29 mouse cellular contexts compared by ENCODE assay signal in the genomic region with DNA sequence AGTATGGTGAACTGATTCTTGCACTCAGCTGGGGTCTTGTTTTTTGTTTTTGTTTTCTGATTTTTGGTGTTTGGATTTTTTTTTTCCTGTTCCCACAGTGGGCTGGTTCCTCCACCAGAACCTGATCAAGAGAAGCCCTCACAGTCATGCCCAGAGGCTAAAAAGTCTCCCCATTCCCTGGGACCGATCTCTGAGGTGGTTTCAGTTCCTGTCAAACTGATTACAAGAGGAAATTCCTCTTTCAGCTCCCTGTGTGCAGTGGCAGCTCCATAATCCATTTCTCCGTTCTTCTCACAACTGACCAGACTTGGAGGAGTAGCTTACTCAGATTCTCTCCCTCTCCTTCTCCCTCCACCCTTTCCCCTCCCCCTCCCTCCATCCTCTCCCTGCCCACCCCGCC. TPM values are rescaled to one million over a fixed set of nuclear protein-coding genes. Genes with fewer than 3 reads are reported as not detected.
A peak's percentile ranks its signal among the peaks of the same experiment; 100 is the strongest.
DNase-seq lines count a peak whose midpoint lies in the region; ATAC-seq and TF ChIP-seq lines count a peak whose summit lies in the region.
"Had no signal": no experiment of that assay in that cellular context is flagged by ENCODE, and none has a peak within 500 bp of the region (broad histone marks: within the 10 kb centered on the region; RNA-seq: fewer than 3 reads in every experiment).

No protein-coding gene starts in this region.

- no peaks in the 10 kb centered on the region for H3K27me3 ChIP-seq in CH12.LX (replicated peaks)
- H3K27me3 ChIP-seq: embryonic facial prominence, embryonic 13.5 days; embryonic facial prominence, embryonic 15.5 days; forebrain, embryonic 13.5 days; forebrain, embryonic 15.5 days had no signal

- dilution Hi-C loops in CH12.LX (cut with MboI; ENCODE audit: extremely low pct_ligation_motif_present, extremely low pct_unique_long_range_greater_than_20kb, low sequenced_read_pairs): no loop called here

- H3K4me2 ChIP-seq in CH12.LX (ENCODE audit: insufficient read depth, low read depth, poor library complexity, severe bottlenecking): peak overlapping the region; percentile 8; the same call in 1 of the 2 replicates
- H3K4me2 ChIP-seq: embryonic facial prominence, embryonic 13.5 days; embryonic facial prominence, embryonic 15.5 days; forebrain, embryonic 13.5 days; forebrain, embryonic 15.5 days had no signal

- H3K4me3 ChIP-seq in CH12.LX (replicated peaks in 1 of 3; ENCODE audit: low read depth in 2 of 3, low read length in 2 of 3, poor library complexity in 1 of 3): no peak overlapping the region
- no peak overlapping the region for H3K4me3 ChIP-seq in bone marrow macrophage, adult 2 months (ENCODE audit: insufficient read depth, low read length)
- no peak overlapping the region for H3K4me3 ChIP-seq in left cerebral cortex, adult 2 months
- H3K4me3 ChIP-seq: embryonic facial prominence, embryonic 13.5 days; embryonic facial prominence, embryonic 15.5 days; erythroblast, embryonic 14.5 days; forebrain, embryonic 13.5 days; forebrain, embryonic 15.5 days had no signal

- no peak overlapping the region for H3K27ac ChIP-seq in CH12.LX (ENCODE audit: insufficient read depth, low read depth)
- H3K27ac ChIP-seq in bone marrow macrophage, adult 2 months (ENCODE audit: insufficient read depth, low read depth, low read length): peak overlapping the region; percentile 72
- no peak overlapping the region for H3K27ac ChIP-seq in left cerebral cortex, adult 2 months
- H3K27ac ChIP-seq: embryonic facial prominence, embryonic 13.5 days; embryonic facial prominence, embryonic 15.5 days; forebrain, embryonic 13.5 days; forebrain, embryonic 15.5 days had no signal

- H3K9me3 ChIP-seq in CH12.LX (replicated peaks; ENCODE audit: low read length): no peaks in the 10 kb centered on the region
- H3K9me3 ChIP-seq: embryonic facial prominence, embryonic 13.5 days; embryonic facial prominence, embryonic 15.5 days; forebrain, embryonic 13.5 days; forebrain, embryonic 15.5 days; G1E had no signal

- no peak; the same call in 1 of the 2 replicates for TF ChIP-seq RAD21 in CH12.LX (IDR thresholded peaks at IDR 0.05; ENCODE audit: low read depth, low read length)

- peak; percentile 80 for ATAC-seq in granulocyte monocyte progenitor cell, adult 5-6 weeks (replicated peaks; ENCODE audit: poor library complexity, severe bottlenecking)
- ATAC-seq in megakaryocyte, adult 5-6 weeks (ENCODE audit: poor library complexity, severe bottlenecking): peak; percentile 59
- ATAC-seq in erythroid progenitor cell, adult 5-6 weeks (replicated peaks; ENCODE audit: low FRiP score, poor library complexity, severe bottlenecking): no peak
- ATAC-seq: activated CD4-positive, CD25-positive, alpha-beta regulatory T cell, adult 4 months; forebrain, embryonic 13.5 days; forebrain, embryonic 15.5 days; forebrain, postnatal 0 days; Patski had no signal

- intact Hi-C loops in left cerebral cortex, adult 2 months (cut with DNase I): no loop called here

- no peaks in the 10 kb centered on the region for H3K79me2 ChIP-seq in CH12.LX (replicated peaks; ENCODE audit: control insufficient read depth, extremely low read depth, insufficient read depth, poor library complexity, severe bottlenecking)

- TF ChIP-seq POLR2A in CH12.LX (IDR thresholded peaks at IDR 0.05; ENCODE audit: low read depth, low read length): no peak
- TF ChIP-seq POLR2A in bone marrow macrophage, adult 2 months (IDR thresholded peaks at IDR 0.05; ENCODE audit: borderline replicate concordance, low read depth, low read length): no peak

- H3K4me1 ChIP-seq in CH12.LX (ENCODE audit: control insufficient read depth in 1 of 2, insufficient read depth in 2 of 2): peaks cover 5 to 11% of the 10 kb centered on the region in 2 experiments; a peak in 3 of 4 replicates
- peaks cover 15% of the 10 kb centered on the region for H3K4me1 ChIP-seq in bone marrow macrophage, adult 2 months (ENCODE audit: control insufficient read depth, insufficient read depth, low read length)
- H3K4me1 ChIP-seq: embryonic facial prominence, embryonic 13.5 days; embryonic facial prominence, embryonic 15.5 days; forebrain, embryonic 13.5 days; forebrain, embryonic 15.5 days had no signal

- no peak overlapping the region for H3K9ac ChIP-seq in CH12.LX (ENCODE audit: insufficient read depth, low read depth)
- H3K9ac ChIP-seq: embryonic facial prominence, embryonic 13.5 days; embryonic facial prominence, embryonic 15.5 days; forebrain, embryonic 13.5 days; forebrain, embryonic 15.5 days; forebrain, postnatal 0 days had no signal

- no peak for TF ChIP-seq EP300 in CH12.LX (IDR thresholded peaks at IDR 0.05; ENCODE audit: low read length)

- TF ChIP-seq CTCF in CH12.LX (conservative IDR thresholded peaks at IDR 0.05 in 1 of 2, IDR thresholded peaks at IDR 0.05 in 1 of 2; ENCODE audit: low read depth in 2 of 2, low read length in 2 of 2): no peak
- TF ChIP-seq CTCF in bone marrow macrophage, adult 2 months (IDR thresholded peaks at IDR 0.05; ENCODE audit: low read depth, low read length): no peak
- TF ChIP-seq CTCF in left cerebral cortex, adult 2 months (IDR thresholded peaks at IDR 0.05): no peak

- in situ Hi-C loops in CH12.LX (cut with MboI; ENCODE audit: low pct_ligation_motif_present, low pct_unique_long_range_greater_than_20kb, low sequenced_read_pairs): loop anchor here (25.0 kb wide), 1 partner anchor 163 kb away; the partner anchor contains the start of genes Acrbp and Ing4

- H3K36me3 ChIP-seq in CH12.LX (replicated peaks in 1 of 2; ENCODE audit: control insufficient read depth in 1 of 2, insufficient read depth in 1 of 2, low read length in 1 of 2): no peaks in the 10 kb centered on the region
- H3K36me3 ChIP-seq: embryonic facial prominence, embryonic 13.5 days; embryonic facial prominence, embryonic 15.5 days; forebrain, embryonic 15.5 days; G1E had no signal

- no peak for DNase-seq in CH12.LX (ENCODE audit: extremely low read depth)
- no peak for DNase-seq in spleen, postnatal 36 days (ENCODE audit: low spot score in 2 of 2)
- no peak for DNase-seq in kidney, postnatal 4 days
- DNase-seq in left cerebral cortex, adult 2 months (ENCODE audit: extremely low spot score in 1 of 2, low spot score in 2 of 2): no peak
- DNase-seq: adrenal gland, adult 8-10 months; adrenal gland, postnatal 14 days; adrenal gland, postnatal 36 days; cerebellum, adult 11 months; cerebellum, adult 2 months; cerebellum, adult 9-10 months; cerebellum, postnatal 14 days; cerebellum, postnatal 36 days; embryo, embryonic 11 days; forebrain, postnatal 0 days had no signal

RNA-seq across cellular contexts. Expression of gene Gpr162, which starts 10.6 kb away (rescaled TPM):
- total RNA-seq in CH12.LX (2012; rRNA removed) (1.6 and 2.0 TPM in 2 replicates), CH12.LX (2014; rRNA removed) (0.48 and 0.97 TPM in 2 replicates)
- 1.7 and 1.9 TPM in 2 replicates for polyA plus RNA-seq in CH12.LX (2012; ENCODE audit: insufficient read length, low read depth)
- 43.3 and 52.6 TPM in 2 replicates for polyA plus RNA-seq in bone marrow macrophage, adult 2 months (2012; ENCODE audit: insufficient read depth, insufficient read length, missing spikeins)
- 2.0 TPM in 1 of 2 replicates, not detected in the other for total RNA-seq in granulocyte monocyte progenitor cell, adult 5-6 weeks (2014; fragmentation: Nextera tagmentation)
- not detected in 2 replicates for total RNA-seq in granulocyte monocyte progenitor cell, adult 5-6 weeks (2017)
- total RNA-seq in megakaryocyte, adult 5-6 weeks (2015): not detected in 2 replicates
- 0.33 TPM in 1 of 2 replicates, not detected in the other for total RNA-seq in megakaryocyte, adult 5-6 weeks (2017)
- not detected in 2 replicates for total RNA-seq in erythroid progenitor cell, adult 5-6 weeks (2015; ENCODE audit: low replicate concordance)
- not detected in 2 replicates for total RNA-seq in erythroid progenitor cell, adult 5-6 weeks (2017; ENCODE audit: low replicate concordance)
- 100 to 1,000 TPM; 231 to 248 TPM for total RNA-seq in left cerebral cortex, adult 2 months (2021)
- polyA plus RNA-seq: G1E had no signal

RNA-seq across cellular contexts. Expression of gene Cd4, which starts 13.7 kb away (rescaled TPM):
- 0.29 and 0.34 TPM in 2 replicates for total RNA-seq in CH12.LX (2012; rRNA removed)
- total RNA-seq in CH12.LX (2014; rRNA removed): 0.26 and 0.27 TPM in 2 replicates
- 1.1 and 1.6 TPM in 2 replicates for polyA plus RNA-seq in CH12.LX (2012; ENCODE audit: insufficient read length, low read depth)
- 20.6 and 23.4 TPM in 2 replicates for polyA plus RNA-seq in bone marrow macrophage, adult 2 months (2012; ENCODE audit: insufficient read depth, insufficient read length, missing spikeins)
- total RNA-seq in granulocyte monocyte progenitor cell, adult 5-6 weeks (2014; fragmentation: Nextera tagmentation): 0.90 TPM in 1 of 2 replicates, not detected in the other
- 0.41 and 0.60 TPM in 2 replicates for total RNA-seq in granulocyte monocyte progenitor cell, adult 5-6 weeks (2017)
- total RNA-seq in megakaryocyte, adult 5-6 weeks (2015): 0.09 and 0.71 TPM in 2 replicates
- total RNA-seq in megakaryocyte, adult 5-6 weeks (2017): 0.20 and 0.37 TPM in 2 replicates
- total RNA-seq in erythroid progenitor cell, adult 5-6 weeks (2015; ENCODE audit: low replicate concordance): 4.3 and 12.2 TPM in 2 replicates
- 5.0 and 6.8 TPM in 2 replicates for total RNA-seq in erythroid progenitor cell, adult 5-6 weeks (2017; ENCODE audit: low replicate concordance)
- total RNA-seq in left cerebral cortex, adult 2 months (2021): 1 to 10 TPM; 2.0 to 4.6 TPM
- polyA plus RNA-seq: C2C12; embryonic facial prominence, embryonic 11.5 days; erythroblast, embryonic 14.5 days; forebrain, embryonic 11.5 days; G1E; Patski had no signal

RNA-seq across cellular contexts. Expression of gene P3h3, which starts 16.8 kb away (rescaled TPM):
- total RNA-seq in CH12.LX (2012; rRNA removed) (0.13 and 0.34 TPM in 2 replicates), CH12.LX (2014; rRNA removed) (0.19 TPM in 1 of 2 replicates, not detected in the other)
- 0.31 and 0.44 TPM in 2 replicates for polyA plus RNA-seq in CH12.LX (2012; ENCODE audit: insufficient read length, low read depth)
- 12.1 and 12.9 TPM in 2 replicates for polyA plus RNA-seq in bone marrow macrophage, adult 2 months (2012; ENCODE audit: insufficient read depth, insufficient read length, missing spikeins)
- total RNA-seq in granulocyte monocyte progenitor cell, adult 5-6 weeks (2014; fragmentation: Nextera tagmentation): 1.4 and 4.3 TPM in 2 replicates
- 3.4 and 4.0 TPM in 2 replicates for total RNA-seq in granulocyte monocyte progenitor cell, adult 5-6 weeks (2017)
- 0.09 and 0.14 TPM in 2 replicates for total RNA-seq in megakaryocyte, adult 5-6 weeks (2015)
- total RNA-seq in megakaryocyte, adult 5-6 weeks (2017): 0.61 TPM in 1 of 2 replicates, not detected in the other
- total RNA-seq in erythroid progenitor cell, adult 5-6 weeks (2015; ENCODE audit: low replicate concordance): 1.1 and 2.5 TPM in 2 replicates
- total RNA-seq in erythroid progenitor cell, adult 5-6 weeks (2017; ENCODE audit: low replicate concordance): 0.83 and 3.0 TPM in 2 replicates
- 10 to 100 TPM; 29.1 to 33.1 TPM for total RNA-seq in left cerebral cortex, adult 2 months (2021)
- total RNA-seq: G1E had no signal
- polyA plus RNA-seq: activated CD4-positive, CD25-positive, alpha-beta regulatory T cell, adult 4 months; erythroblast, embryonic 14.5 days; G1E had no signal

RNA-seq across cellular contexts. Expression of gene Gnb3, which starts 34.3 kb away (rescaled TPM):
- total RNA-seq in CH12.LX (2012; rRNA removed): 0.64 and 0.84 TPM in 2 replicates
- total RNA-seq in CH12.LX (2014; rRNA removed): 1.6 and 2.2 TPM in 2 replicates
- polyA plus RNA-seq in CH12.LX (2012; ENCODE audit: insufficient read length, low read depth): 4.1 and 4.7 TPM in 2 replicates
- polyA plus RNA-seq in bone marrow macrophage, adult 2 months (2012; ENCODE audit: insufficient read depth, insufficient read length, missing spikeins): not detected in 2 replicates
- total RNA-seq in granulocyte monocyte progenitor cell, adult 5-6 weeks (2014; fragmentation: Nextera tagmentation): not detected in 2 replicates
- total RNA-seq in granulocyte monocyte progenitor cell, adult 5-6 weeks (2017): not detected in 2 replicates
- total RNA-seq in megakaryocyte, adult 5-6 weeks (2015): not detected in 2 replicates
- total RNA-seq in megakaryocyte, adult 5-6 weeks (2017): not detected in 2 replicates
- not detected in 2 replicates for total RNA-seq in erythroid progenitor cell, adult 5-6 weeks (2015; ENCODE audit: low replicate concordance)
- total RNA-seq in erythroid progenitor cell, adult 5-6 weeks (2017; ENCODE audit: low replicate concordance): not detected in 2 replicates
- not detected for total RNA-seq in left cerebral cortex, adult 2 months (2021)
- polyA plus RNA-seq: C2C12; erythroblast, embryonic 14.5 days; G1E had no signal

RNA-seq across cellular contexts. Expression of gene Lag3, which starts 37.2 kb away (rescaled TPM):
- 1.2 and 1.9 TPM in 2 replicates for total RNA-seq in CH12.LX (2012; rRNA removed)
- 0.32 and 0.52 TPM in 2 replicates for total RNA-seq in CH12.LX (2014; rRNA removed)
- polyA plus RNA-seq in CH12.LX (2012; ENCODE audit: insufficient read length, low read depth): 1.5 and 2.0 TPM in 2 replicates
- 0.44 TPM in 1 of 2 replicates, not detected in the other for polyA plus RNA-seq in bone marrow macrophage, adult 2 months (2012; ENCODE audit: insufficient read depth, insufficient read length, missing spikeins)
- total RNA-seq in granulocyte monocyte progenitor cell, adult 5-6 weeks (2014; fragmentation: Nextera tagmentation): 1.4 and 3.8 TPM in 2 replicates
- 1.4 and 9.6 TPM in 2 replicates for total RNA-seq in granulocyte monocyte progenitor cell, adult 5-6 weeks (2017)
- 1.2 TPM in 2 replicates for total RNA-seq in megakaryocyte, adult 5-6 weeks (2015)
- total RNA-seq in megakaryocyte, adult 5-6 weeks (2017): 0.44 and 1.4 TPM in 2 replicates
- total RNA-seq in erythroid progenitor cell, adult 5-6 weeks (2015; ENCODE audit: low replicate concordance): 1.8 TPM in 1 of 2 replicates, not detected in the other
- total RNA-seq in erythroid progenitor cell, adult 5-6 weeks (2017; ENCODE audit: low replicate concordance): 0.90 TPM in 1 of 2 replicates, not detected in the other
- total RNA-seq in left cerebral cortex, adult 2 months (2021): 1 to 10 TPM; 2.1 to 3.1 TPM
- polyA plus RNA-seq: erythroblast, embryonic 14.5 days; G1E had no signal

Comparison
In these comparisons a context has a peak if more than half of its experiments do, and no peak if none do; other contexts are left out.
1. RNA of gene Gpr162, which starts 10.6 kb away (total RNA-seq): 231 to 248 TPM in left cerebral cortex, adult 2 months; 0.48 to 2.0 TPM in CH12.LX, 2.0 TPM in granulocyte monocyte progenitor cell, adult 5-6 weeks, 0.33 TPM in megakaryocyte, adult 5-6 weeks and not detected in erythroid progenitor cell, adult 5-6 weeks; every median in the first group is over 10 times any median in the second.
2. RNA of gene P3h3, which starts 16.8 kb away (total RNA-seq): 29.1 to 33.1 TPM in left cerebral cortex, adult 2 months; 1.4 to 4.3 TPM in granulocyte monocyte progenitor cell, adult 5-6 weeks, 0.83 to 3.0 TPM in erythroid progenitor cell, adult 5-6 weeks, 0.13 to 0.34 TPM in CH12.LX and 0.09 to 0.61 TPM in megakaryocyte, adult 5-6 weeks; every median in the first group is over 4 times any median in the second.